Mouse (Mus musculus) myocyte (in vitro differentiated cells): ENCODE results near the gene Hoxb3. TPM values are rescaled to one million over a fixed set of nuclear protein-coding genes. Genes with fewer than 3 reads are reported as not detected.

Experiments used
- H3K27me3 ChIP-seq: one replicate; pipeline ENCODE4 v1.6.1; 2011; ENCODE audit not compliant: control insufficient read depth, insufficient read depth, insufficient read length
- H3K36me3 ChIP-seq: one replicate; pipeline ENCODE4 v1.6.1; 2011; ENCODE audit not compliant: control insufficient read depth, insufficient read depth
- H3K4me2 ChIP-seq: one replicate; pipeline ENCODE4 v1.6.1; 2011; ENCODE audit warnings: low read depth, control low read depth
- H3K4me3 ChIP-seq: one replicate; pipeline ENCODE4 v1.5.1; 2011; ENCODE audit warnings: mild to moderate bottlenecking, control low read depth, moderate library complexity
- H3K79me2 ChIP-seq: one replicate; pipeline ENCODE4 v1.6.1; 2011; ENCODE audit not compliant: control insufficient read depth, insufficient read depth
- H3ac ChIP-seq: one replicate; pipeline ENCODE4 v1.6.1; 2011; ENCODE audit not compliant: control insufficient read depth, insufficient read length
- CEBPB ChIP-seq: IDR thresholded peaks from 2 replicates; pipeline ENCODE4 v1.6.1; 2011; ENCODE audit warnings: mild to moderate bottlenecking, moderate library complexity; ENCODE audit not compliant: poor library complexity, insufficient read depth, severe bottlenecking
- E2F4 ChIP-seq: IDR thresholded peaks from one replicate; pipeline ENCODE4 v1.6.1; 2011; ENCODE audit warnings: mild to moderate bottlenecking, control low read depth, moderate library complexity; ENCODE audit not compliant: insufficient read depth
- MAX ChIP-seq: IDR thresholded peaks from one replicate; pipeline ENCODE4 v1.6.1; 2011; ENCODE audit warnings: low read depth, mild to moderate bottlenecking, control low read depth
- MYOD1 ChIP-seq, 3 experiments: IDR thresholded peaks; one replicate each; pipeline ENCODE4 v1.6.1; 2011; ENCODE audit warnings: control low read depth in 2 of 3, low read depth in 2 of 3, mild to moderate bottlenecking in 2 of 3, moderate library complexity in 1 of 3; ENCODE audit not compliant: insufficient read length in 2 of 3, control insufficient read depth in 1 of 3
- MYOG ChIP-seq, 3 experiments: IDR thresholded peaks; one replicate each; pipeline ENCODE4 v1.6.1; 2011; ENCODE audit warnings: control low read depth in 2 of 3, low read depth in 2 of 3, mild to moderate bottlenecking in 2 of 3; ENCODE audit not compliant: insufficient read length in 2 of 3, control insufficient read depth in 1 of 3, insufficient read depth in 1 of 3
- POLR2A ChIP-seq: IDR thresholded peaks from one replicate; pipeline ENCODE4 v1.6.1; 2011; ENCODE audit warnings: low read depth, mild to moderate bottlenecking, control low read depth, moderate library complexity; ENCODE audit not compliant: insufficient read length
- POLR2AphosphoS2 ChIP-seq: IDR thresholded peaks from one replicate; pipeline ENCODE4 v1.6.1; 2011; ENCODE audit warnings: low read depth, control low read depth; ENCODE audit not compliant: insufficient read length
- REST ChIP-seq: IDR thresholded peaks from one replicate; pipeline ENCODE4 v1.6.1; 2011; ENCODE audit warnings: mild to moderate bottlenecking, control low read depth, moderate library complexity; ENCODE audit not compliant: insufficient read depth, insufficient read length
- SRF ChIP-seq: IDR thresholded peaks from one replicate; pipeline ENCODE4 v1.6.1; 2011; ENCODE audit warnings: low read depth; ENCODE audit not compliant: control insufficient read depth, insufficient read length
- TCF12 ChIP-seq: IDR thresholded peaks from one replicate; pipeline ENCODE4 v1.6.1; 2011; ENCODE audit warnings: mild to moderate bottlenecking, control low read depth; ENCODE audit not compliant: poor library complexity, insufficient read depth, severe bottlenecking
- TCF3 ChIP-seq: IDR thresholded peaks from one replicate; pipeline ENCODE4 v1.6.1; 2011; ENCODE audit warnings: low read depth, control low read depth; ENCODE audit not compliant: insufficient read length
- USF1 ChIP-seq: IDR thresholded peaks from one replicate; pipeline ENCODE4 v1.6.1; 2011; ENCODE audit warnings: low read depth, mild to moderate bottlenecking, control low read depth, moderate library complexity
- polyA plus RNA-seq: library from polyadenylated mRNA; unstranded; fragments of >200 nt; fragmentation: generic; extraction: Trizol; gene quantifications from one replicate; pipeline ENCODE4 v1.2.1, GENCODE M21; 2012; ENCODE audit warnings: missing spikeins

The Hoxb3 gene
- polyA plus RNA-seq, 1 experiment, result not detected

- no peaks in the 10 kb centered on the region for H3K79me2 ChIP-seq
- H3K4me2 ChIP-seq, result no peak overlapping the region
- H3K4me3 ChIP-seq, result no peak overlapping the region
- peaks cover 68% of the 10 kb centered on the region for H3K27me3 ChIP-seq
- TF ChIP-seq MAX (no peak), TCF3 (no peak), CEBPB (no peak), USF1 (no peak), POLR2A (no peak), E2F4 (no peak), REST (no peak), SRF (no peak), POLR2AphosphoS2 (no peak), TCF12 (no peak), MYOG (IDR thresholded peaks at IDR 0.05; ENCODE audit: control insufficient read depth in 1 of 3, insufficient read depth in 1 of 3, insufficient read length in 2 of 3, low read depth in 2 of 3) (no peak), MYOD1 (IDR thresholded peaks at IDR 0.05; ENCODE audit: control insufficient read depth in 1 of 3, insufficient read length in 2 of 3, low read depth in 2 of 3) (no peak)
- no peak overlapping the region for H3ac ChIP-seq
- no peaks in the 10 kb centered on the region for H3K36me3 ChIP-seq
Measured at GRCm38 (mm10) chr11:96306908-96307269, 16.2 kb upstream of the Hoxb3 start.

GRCm38 (mm10) chr11:96308763-96309162, 14.4 kb upstream of the Hoxb3 start:
- Histone ChIP-seq H3K4me3 (no peak overlapping the region), H3K36me3 (no peaks in the 10 kb centered on the region), H3K4me2 (no peak overlapping the region), H3K27me3 (peaks cover 63% of the 10 kb centered on the region), H3K79me2 (no peaks in the 10 kb centered on the region), H3ac (no peak overlapping the region)
- TF ChIP-seq CEBPB, result no peak
- no peak for TF ChIP-seq REST
- no peak for TF ChIP-seq SRF
- no peak for TF ChIP-seq E2F4
- TF ChIP-seq POLR2AphosphoS2, result no peak
- TF ChIP-seq USF1, result no peak
- TF ChIP-seq TCF3, result no peak
- no peak for TF ChIP-seq POLR2A
- no peak for TF ChIP-seq MYOD1 (IDR thresholded peaks at IDR 0.05; ENCODE audit: control insufficient read depth in 1 of 3, insufficient read length in 2 of 3, low read depth in 2 of 3)
- no peak for TF ChIP-seq MAX
- TF ChIP-seq TCF12, result no peak
- TF ChIP-seq MYOG (IDR thresholded peaks at IDR 0.05; ENCODE audit: control insufficient read depth in 1 of 3, insufficient read depth in 1 of 3, insufficient read length in 2 of 3, low read depth in 2 of 3), result no peak

GRCm38 (mm10) chr11:96309288-96309687, 13.8 kb upstream of the Hoxb3 start:
- no peak for TF ChIP-seq POLR2AphosphoS2
- TF ChIP-seq MYOD1 (IDR thresholded peaks at IDR 0.05; ENCODE audit: control insufficient read depth in 1 of 3, insufficient read length in 2 of 3, low read depth in 2 of 3), result no peak
- TF ChIP-seq USF1, result no peak
- no peak for TF ChIP-seq SRF
- no peak for TF ChIP-seq E2F4
- no peak for TF ChIP-seq TCF3
- no peak for TF ChIP-seq MAX
- no peak for TF ChIP-seq REST
- no peak for TF ChIP-seq POLR2A
- TF ChIP-seq CEBPB, result no peak
- TF ChIP-seq TCF12, result no peak
- no peak for TF ChIP-seq MYOG (IDR thresholded peaks at IDR 0.05; ENCODE audit: control insufficient read depth in 1 of 3, insufficient read depth in 1 of 3, insufficient read length in 2 of 3, low read depth in 2 of 3)
- Histone ChIP-seq H3ac (no peak overlapping the region), H3K4me3 (no peak overlapping the region), H3K4me2 (no peak overlapping the region), H3K79me2 (no peaks in the 10 kb centered on the region), H3K36me3 (no peaks in the 10 kb centered on the region), H3K27me3 (peaks cover 60% of the 10 kb centered on the region)

GRCm38 (mm10) chr11:96310183-96310938, 12.8 kb upstream of the Hoxb3 start:
- H3K36me3 ChIP-seq, result no peaks in the 10 kb centered on the region
- no peak overlapping the region for H3ac ChIP-seq
- TF ChIP-seq MAX (no peak), SRF (no peak), TCF12 (no peak), CEBPB (no peak), MYOG (IDR thresholded peaks at IDR 0.05; ENCODE audit: control insufficient read depth in 1 of 3, insufficient read depth in 1 of 3, insufficient read length in 2 of 3, low read depth in 2 of 3) (no peak)
- H3K4me3 ChIP-seq, result no peak overlapping the region
- H3K79me2 ChIP-seq, result no peaks in the 10 kb centered on the region
- peak overlapping the region; percentile 87 for H3K4me2 ChIP-seq
- peaks cover 59% of the 10 kb centered on the region for H3K27me3 ChIP-seq
